Mouse (Mus musculus) layer of hippocampus, postnatal 36 days (tissue): ENCODE measurements at regions not wholly inside any gene's neighbourhood (a gene's known extent, or its start where the extent isn't known, plus 50 kb on each side); places are given as distances from the start of the nearest gene placed in this dataset.

Experiments
- DNase-seq, 2 experiments: peaks; one replicate each; pipeline ENCODE4 v3.0.0; 2022

DNA sequence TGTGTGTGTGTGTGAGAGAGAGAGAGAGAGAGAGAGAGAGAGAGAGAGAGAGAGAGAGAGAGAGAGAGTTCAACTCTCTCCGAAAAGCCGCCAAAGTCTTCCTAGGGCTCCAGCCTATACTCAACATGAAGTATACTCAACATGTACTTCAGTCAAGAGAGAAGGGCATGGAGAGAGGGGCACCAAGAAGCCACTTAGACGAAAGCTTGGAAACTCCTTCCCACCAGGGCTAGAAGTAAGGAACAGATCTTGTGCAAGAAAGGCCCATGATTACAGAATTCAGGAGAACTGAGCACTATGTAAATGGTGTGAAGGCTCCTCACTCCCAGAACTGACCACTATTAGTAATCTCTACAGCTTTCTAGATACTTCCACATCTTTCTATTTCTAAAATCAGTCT is 467.4 kb upstream of the Hs6st1 start:
- DNase-seq, result no peak

DNA sequence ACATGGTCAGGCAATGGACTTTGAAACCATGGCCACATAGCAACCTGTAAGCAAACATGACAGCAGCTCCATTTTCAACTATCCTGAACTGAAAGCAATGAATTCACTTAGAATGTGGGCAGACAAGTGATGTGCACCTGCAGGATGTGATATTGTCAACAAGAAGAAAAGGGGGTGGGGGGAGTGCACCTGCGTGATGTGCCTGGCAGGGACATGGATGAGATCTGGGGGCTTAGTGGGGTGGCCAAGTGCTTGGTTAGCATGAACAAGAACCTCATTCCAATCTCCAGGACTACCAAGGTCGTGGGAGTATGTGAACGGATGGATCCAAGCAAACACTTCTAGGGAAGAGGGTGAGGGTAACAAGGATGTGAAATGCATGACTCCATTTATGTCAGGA is 453.1 kb upstream of the Hs6st1 start:
- DNase-seq, result no peak

DNA sequence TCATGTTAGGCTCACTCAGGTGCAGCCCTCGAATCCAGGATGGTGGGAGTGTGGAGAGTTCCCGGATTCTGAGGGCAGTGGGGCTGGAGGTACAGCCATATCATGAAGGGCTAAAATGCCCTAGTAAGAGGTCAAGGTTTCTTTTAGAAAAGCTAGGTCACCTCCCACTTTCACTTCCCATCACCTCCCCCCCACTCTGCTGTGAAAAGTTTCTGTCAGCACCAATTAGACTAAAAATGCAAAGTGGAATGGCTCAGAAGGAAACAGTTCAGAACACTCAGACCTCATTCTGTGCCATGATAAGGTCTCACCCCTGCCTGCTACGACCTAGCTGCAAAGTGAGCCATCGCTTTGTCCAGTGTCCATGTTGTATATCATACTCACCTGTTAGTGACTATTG is 448.7 kb upstream of the Hs6st1 start:
- DNase-seq, result no peak

DNA sequence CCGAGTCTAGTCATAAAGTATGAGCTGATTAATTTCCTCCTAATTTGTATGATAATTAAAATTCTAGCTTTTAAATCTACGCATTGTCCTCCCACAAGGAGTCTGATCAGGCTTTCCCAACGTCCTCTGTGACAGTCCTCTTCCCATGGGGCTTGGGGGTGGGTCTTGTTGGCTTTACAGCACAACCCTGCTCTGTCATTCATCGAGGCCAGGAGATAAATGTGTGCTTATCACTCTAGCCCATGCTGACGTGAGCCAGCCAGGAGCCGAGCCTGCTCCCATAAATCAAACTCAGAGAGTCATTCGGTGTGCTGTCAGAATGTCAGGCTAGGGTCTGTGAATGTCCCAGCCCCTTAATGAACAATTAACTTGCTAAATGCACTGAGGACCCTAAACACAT is 425.6 kb upstream of the Hs6st1 start:
- DNase-seq, result no peak

DNA sequence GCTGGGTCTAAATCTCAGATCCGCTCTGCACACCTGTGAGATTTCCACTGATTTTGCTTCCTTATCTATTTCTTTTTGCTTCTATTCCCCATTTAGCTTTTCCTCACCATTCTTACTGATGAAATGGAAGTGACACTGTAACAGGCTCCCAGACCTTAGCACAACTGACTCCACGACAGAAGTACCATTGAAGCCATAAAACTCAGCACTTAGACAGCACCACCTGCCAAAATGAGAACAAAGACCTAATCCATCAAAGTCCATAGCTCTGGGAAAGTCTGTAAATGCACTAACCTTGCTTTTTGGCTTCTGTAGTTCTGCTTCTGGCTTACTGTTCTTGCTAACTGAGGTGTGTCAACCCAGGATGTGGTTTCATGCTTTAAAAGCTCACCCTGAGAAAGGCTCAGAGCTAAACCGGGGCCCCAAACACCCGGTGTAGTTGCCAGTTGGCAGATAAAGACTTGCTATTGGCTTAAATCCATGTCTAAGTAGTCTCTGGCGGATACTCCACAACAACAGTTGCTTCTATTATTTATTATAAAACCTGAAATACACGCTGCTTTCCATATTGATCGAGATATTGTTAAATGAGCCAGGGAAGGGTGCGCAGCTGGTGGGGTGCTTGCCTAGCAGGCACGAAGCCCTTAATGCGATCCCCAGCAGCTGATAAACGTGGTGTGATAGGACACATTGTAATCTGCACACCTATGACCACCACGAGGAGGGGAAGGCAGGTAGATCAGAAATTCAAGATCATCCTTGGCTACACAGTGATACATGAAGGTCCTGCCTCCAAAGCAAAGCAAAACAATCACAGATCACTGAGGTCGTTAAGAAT is 414.9 kb upstream of the Hs6st1 start:
- DNase-seq, result peak; percentile 5 to 7

DNA sequence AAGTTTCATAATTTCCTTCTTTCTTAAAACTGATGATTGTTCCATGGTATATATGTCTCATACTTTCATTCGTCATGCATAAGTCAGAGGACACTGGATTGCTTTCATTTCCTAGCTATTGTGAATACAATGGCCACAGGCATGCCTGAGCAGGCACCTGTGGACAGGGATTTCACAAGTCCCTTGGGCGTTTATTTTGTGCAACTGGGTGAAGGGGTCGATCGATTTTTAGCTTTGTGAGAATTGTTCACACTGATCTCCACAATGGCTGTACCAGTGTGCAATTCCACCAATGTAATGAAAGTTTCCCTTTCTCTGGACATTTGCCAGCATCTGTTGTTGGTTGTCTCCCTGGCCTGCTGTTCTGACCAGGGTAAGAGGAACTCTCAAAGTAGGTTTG is 405.2 kb upstream of the Hs6st1 start:
- no peak for DNase-seq

DNA sequence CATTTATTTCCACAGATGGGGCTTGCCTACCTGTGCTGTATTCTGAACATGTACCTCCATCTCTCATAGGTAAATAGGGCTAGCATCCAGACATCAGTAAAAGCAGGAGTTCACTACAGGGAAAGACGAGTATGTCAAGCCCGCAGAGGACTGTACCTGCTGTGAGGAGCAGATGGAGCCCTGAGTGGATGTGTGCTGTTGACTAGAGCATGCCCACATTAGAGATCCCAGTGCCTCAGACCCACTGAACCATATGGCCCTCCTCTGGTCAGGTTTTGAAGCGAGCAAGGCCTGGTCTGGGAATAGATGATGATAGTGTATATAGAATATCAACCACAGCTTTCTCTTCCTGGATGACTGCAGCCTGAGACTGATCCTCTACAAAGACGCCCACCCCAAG is 394.7 kb upstream of the Hs6st1 start:
- no peak for DNase-seq

DNA sequence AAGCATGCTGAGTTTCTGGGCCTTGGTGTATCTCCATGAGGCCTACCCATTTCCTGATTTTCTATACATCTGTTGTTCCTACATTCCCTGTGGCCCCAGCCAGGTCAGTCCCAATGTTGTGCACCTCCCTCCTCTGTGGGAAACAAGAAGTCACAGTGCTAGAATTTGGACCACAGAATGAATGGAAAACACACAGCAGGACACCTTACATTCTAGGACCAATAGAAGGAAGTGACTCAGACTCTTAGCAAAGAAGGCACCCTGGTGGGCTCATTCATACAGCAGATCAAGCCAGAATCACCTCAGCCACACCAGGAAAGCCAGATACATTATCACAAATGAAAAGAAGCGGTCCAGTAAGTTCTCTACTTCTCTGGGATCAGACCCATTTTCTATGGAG is 394.2 kb upstream of the Hs6st1 start:
- DNase-seq, result no peak

DNA sequence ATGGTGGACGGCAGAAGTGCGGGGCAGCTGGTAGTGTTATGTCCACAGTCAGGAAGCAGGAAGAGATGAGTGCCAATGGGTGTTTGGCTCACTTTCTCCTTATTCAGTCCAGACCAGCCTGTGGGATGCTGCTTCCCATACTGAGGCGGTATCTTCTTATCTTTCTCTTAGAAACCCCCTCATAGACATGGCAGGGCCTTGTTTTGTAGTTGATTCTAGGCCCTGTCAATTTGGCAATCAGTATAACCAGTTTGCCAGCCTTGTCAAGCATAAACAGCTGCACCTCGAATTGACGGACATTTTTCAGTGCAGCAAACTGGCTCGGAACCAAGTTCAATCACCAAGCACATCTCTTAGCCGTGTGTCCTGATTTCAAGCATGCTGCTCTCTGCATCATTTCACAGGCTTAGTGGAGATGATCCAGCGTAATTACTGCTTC is 385.7 kb upstream of the Hs6st1 start:
- no peak for DNase-seq

DNA sequence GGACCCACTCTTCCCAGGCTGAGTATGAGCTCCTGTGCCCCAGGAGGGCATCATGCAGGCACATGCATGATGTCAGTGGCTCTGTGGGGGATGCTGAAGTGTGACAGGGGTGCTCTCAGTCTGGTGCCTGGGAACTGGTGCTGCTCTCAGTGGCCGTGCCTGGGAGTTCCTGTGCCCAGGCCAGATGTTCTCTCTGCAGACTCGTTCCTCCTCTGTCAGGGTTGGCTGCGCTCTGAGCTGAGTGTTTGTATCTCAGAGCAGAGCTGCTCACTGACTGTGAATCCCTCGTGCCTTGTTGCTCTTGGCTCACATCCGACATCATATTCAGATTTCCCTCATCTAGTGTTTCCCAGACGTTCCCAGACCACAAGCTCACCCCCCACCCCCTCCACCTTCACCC is 382.5 kb upstream of the Hs6st1 start:
- no peak for DNase-seq

DNA sequence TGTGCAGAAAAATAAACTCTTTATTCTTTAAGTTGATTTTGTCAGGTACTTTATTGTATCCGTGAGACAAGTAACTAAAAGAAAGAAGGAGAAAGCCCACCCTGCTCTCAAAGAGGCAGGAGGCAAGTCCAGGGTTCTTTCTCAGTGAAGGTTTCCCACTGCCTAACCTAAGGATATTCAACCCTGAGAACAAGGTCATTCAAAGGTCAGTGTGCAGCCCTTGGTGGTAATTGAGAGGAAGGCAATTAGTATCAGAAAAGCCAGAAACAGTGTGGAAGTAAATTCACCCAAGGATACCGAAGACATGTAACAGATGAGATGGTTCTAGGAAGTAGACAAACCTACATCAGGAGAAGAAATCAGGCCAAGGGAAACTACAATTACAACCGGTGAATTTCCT is 373.9 kb upstream of the Hs6st1 start:
- DNase-seq, result no peak

DNA sequence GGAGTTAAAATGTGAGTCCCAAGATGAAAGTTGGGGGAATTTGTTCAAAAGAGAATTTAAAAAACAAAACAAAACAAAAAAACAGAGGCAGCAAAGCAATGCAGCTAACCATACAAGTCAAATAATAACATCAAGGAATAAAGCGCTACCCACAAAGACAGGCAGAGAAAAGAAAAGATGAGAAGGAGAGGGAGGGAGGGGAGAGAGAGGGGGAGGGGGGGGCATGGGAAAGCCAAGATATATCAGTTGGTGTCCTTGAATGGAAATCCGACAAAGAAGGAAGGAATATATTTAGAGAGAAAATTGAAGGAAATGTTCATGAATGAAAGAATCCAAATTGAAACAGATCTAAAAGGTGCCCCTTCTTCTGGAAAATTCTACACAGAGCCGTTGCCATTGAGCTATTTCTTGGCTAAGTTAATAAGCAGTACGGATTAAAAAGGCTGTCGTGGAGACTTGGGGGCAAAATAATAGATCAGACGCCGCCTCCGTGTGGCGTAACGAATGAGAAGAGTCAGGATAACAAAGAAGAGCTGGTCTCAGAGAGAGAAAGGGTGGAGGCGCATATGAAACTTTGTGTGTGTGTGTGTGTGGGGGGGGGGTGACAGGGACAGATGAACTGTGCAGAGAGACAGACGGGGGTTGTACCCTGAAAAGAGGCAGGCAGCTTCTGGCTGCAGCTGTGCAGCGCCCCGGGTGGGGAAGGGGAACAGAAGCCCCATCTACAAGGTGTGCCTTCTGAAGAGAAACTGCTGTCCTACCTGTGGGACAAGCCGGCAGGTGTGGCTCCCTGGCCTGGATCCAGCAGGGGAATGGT is 373.2 kb upstream of the Hs6st1 start:
- DNase-seq, result no peak

DNA sequence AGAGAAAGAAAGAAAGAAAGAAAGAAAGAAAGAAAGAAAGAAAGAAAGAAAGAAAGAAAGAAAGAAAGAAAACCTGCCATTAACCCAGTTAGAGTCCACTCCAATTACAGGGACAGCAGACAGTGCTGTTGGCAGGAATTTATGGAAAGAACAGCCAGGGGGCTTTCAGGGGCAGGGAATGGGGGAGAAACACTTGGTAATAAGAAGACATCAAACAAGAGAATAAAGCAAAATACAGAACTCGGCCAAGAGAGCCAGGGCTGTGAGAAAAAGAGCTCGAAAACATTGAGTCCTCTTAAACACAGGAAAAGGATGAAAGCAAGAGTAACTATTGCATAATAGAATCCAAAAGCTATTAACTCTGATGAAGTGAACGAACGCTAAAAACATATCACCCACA is 371.0 kb upstream of the Hs6st1 start:
- DNase-seq, result no peak

DNA sequence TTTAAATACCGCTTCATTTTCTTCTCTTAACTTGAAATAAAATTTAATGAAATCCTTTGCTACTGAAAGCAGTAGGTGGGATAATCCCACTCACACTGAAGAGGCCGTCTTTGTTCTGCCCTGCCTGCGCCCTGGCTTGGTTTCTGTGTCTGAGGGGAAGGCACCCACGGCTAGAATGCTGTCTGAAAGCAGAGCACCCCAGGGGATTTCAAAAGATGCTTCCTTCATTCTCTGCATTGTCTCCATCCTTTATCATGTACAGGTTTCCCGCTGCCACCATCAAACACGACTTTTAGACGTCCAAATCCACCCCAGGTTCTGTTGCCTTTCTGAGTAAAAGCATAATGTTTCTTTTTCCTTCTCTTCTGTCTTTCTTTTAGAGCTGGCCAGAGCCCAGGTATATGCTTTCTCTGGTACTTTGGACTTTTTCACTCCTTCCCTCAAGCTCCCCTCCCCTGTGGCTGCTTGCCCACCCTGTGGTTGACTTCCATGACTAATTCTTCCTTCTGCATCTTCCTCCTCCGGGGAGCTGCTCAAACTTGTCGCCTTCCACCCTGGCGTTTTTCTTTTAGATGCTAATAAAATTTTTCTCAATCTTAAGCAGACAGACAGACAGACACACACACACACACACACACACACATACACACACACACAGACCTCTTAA is 370.2 kb upstream of the Hs6st1 start:
- no peak for DNase-seq

DNA sequence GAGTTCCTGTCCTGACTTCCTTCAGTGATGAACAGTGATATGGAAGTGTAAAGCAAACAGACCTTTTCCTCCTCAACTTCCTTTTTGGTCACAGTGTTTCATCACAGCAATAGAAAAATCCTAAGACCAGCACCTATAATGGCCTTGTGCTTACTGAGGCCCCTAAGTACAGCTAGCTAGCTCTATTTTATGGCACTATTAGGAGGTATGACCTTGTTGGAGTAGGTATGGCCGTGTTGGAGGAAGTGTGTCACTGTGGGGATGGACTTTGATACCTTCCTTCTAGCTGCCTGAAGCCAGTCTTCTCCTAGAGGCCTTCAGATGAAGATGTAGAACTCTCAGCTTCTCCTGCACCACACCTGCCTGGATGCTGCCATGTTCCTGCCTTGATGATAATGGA is 365.6 kb upstream of the Hs6st1 start:
- no peak for DNase-seq

DNA sequence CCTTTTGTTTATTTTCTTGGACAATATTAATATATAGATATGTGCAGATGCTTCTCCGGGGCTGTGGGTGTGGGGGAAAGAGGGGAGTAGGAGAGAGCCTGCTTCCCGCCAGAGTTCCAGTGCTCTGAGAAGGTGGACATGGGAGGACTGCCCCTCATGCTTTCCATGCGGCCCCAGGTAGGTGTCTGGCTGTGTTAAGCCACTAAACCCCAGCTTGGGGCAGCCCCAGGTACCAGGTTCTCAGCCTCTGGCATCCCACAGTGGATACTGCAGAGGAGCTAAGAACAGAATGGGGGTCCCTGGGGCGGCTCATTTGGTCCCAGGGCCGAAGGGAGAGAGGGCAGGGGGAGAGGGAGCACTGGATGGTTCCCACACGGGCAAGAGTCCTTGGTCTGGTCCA is 361.9 kb upstream of the Hs6st1 start:
- DNase-seq, result no peak

DNA sequence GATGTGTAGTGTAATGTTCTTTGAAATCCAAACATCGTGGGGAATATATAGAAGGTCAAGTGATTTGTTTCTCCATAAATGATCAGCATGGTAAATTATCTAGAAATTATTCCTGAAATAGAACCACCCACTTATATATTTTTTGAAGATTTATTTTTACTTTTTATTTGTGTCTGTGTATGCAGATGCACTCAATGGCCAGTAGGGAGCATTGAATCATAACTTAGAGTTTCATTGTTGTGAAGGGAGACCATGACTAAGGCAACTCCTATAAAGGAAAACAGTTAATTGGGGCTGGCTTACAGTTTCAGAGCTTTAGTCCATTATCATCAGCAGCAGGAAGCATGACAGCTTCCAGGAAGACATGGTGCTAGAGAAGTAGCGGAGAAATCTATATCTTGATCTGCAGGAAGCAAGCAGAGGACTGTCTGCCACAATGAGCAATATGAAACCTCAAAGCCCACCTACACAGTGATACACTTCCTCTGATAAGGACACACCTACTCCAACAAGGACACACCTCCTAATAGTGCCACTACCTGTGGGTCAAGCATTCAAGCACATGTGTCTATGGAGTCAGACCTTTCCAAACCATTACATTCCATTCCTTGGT is 359.9 kb upstream of the Hs6st1 start:
- DNase-seq, result no peak

DNA sequence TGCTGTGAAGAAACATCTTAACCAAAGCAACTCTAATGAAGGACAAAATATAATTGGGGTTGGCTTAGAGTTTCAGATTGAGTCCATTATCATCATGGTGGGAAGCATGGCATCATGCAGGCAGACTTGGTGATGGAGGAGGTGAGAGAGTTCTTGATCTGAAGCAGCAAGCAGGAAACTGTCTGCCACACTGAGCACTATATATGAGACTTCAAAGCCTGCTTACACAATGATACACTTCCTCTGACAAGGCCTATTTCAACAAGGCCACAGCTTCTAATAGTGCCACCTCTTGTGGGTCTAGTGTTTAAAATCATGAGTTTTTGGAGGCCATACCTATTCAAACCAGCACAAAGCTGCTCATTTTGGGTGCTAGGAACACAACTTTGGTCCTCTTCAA is 359.0 kb upstream of the Hs6st1 start:
- DNase-seq, result no peak

DNA sequence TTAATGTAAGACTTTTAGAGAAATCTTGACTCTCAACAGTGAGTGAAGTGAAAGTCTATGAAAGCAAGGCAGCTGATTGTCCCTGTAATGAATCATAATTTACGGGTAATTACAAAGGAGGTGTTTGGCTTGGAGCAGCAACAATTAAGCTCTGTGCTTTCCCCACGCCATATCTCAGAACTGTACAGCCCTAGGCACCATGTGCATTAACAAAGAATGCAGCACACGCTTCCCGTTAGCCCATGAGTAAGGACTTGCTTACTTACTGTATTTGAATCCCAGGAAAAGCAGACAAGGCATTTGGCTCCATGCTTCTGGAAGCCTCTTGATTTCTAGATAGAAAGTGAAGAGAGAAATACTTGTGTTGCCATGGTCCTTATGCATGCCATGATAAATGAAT is 354.2 kb upstream of the Hs6st1 start:
- no peak for DNase-seq

DNA sequence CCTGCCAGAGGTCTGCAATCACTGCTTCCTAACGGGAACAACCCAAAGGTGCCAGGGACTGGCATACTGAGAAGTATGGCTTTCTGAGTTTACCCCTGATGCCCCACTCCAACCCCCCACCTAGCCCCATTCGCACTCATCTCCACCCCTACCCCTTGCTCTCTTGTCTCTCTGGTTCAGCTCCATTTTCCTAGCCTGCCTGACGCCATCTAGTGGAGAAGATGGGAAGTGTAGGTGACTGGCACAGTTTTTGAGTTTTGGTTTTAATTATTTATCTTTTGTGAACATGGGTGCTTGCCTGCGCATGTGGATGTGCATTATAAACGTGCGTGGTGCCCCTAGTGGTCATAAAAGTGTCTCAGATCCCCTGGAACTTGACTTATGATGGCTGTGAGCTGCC is 352.3 kb upstream of the Hs6st1 start:
- DNase-seq, result no peak

DNA sequence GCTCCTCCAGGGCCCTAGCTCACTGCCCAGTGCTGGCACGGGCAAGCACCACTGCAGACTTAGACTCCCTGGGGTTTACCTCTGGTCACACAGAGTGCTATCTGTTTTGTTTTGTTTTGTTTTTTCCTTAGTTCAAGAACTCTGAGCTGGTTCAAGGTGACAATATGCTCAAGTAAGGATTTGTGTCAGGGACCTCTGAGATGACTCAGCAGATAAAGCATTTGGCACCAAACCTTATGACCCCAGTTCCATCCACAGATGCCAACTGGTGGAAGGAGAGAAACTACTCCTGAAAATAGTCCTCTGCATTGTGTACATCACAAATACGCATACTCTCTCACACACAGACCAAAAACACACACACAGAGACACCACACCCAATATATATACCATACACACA is 351.0 kb upstream of the Hs6st1 start:
- no peak for DNase-seq

DNA sequence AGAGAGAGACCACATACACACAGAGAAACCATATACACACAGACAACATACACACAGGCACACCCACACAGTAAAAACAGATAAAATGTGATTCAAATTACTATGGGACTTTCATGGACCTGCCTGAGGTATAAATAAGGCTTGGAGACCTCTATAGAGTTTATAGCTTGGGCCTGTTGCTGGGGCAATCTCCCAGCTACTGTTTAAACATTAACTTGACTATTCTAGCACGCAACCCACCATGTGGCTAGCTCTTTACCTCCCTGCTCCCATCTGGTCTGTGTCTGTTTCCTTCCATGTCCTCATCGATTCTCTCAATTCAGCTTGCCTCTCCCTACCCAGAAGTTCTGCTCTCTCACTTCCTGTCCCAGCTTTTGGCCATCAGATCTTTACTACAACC is 350.5 kb upstream of the Hs6st1 start:
- DNase-seq, result no peak

DNA sequence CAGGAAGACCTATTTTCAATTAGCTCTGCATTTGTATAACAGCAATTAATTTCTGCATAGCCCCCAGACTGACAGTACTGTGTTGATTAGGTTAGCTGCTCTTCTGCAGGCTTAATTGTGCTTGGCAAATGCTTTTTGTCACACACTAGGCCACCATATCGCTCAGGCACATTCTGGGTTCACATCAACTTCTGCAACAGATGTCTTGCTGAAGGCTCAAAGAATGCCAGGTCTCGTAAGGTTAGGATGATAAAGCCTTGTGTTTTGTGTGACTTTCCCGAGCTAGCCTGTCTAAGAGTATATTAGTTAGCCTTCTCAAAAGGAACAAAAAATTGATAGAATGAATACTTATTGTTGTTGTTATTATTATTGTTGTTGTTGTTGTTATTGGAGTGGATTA is 348.1 kb upstream of the Hs6st1 start:
- no peak for DNase-seq
